Mouse (Mus musculus): ENCODE measurements at regions not wholly inside any gene's neighbourhood (a gene's known extent, or its start where the extent isn't known, plus 50 kb on each side); places are given as distances from the start of the nearest gene placed in this dataset.

- TF ChIP-seq GATA4 (IDR thresholded peaks at IDR 0.05; ENCODE audit: insufficient replicate concordance, low read length), result no peak
Observed at GRCm38 (mm10) chr13:70073655-70074054, 271.5 kb downstream of the Med10 start.

- no peak for TF ChIP-seq GATA4 (IDR thresholded peaks at IDR 0.05; ENCODE audit: insufficient replicate concordance, low read length)
Observed at GRCm38 (mm10) chr13:70075353-70075752, 273.2 kb downstream of the Med10 start.

GRCm38 (mm10) chr13:70081108-70081507 is 278.9 kb downstream of the Med10 start:
- no peak for TF ChIP-seq GATA4 (IDR thresholded peaks at IDR 0.05; ENCODE audit: insufficient replicate concordance, low read length)

DNA sequence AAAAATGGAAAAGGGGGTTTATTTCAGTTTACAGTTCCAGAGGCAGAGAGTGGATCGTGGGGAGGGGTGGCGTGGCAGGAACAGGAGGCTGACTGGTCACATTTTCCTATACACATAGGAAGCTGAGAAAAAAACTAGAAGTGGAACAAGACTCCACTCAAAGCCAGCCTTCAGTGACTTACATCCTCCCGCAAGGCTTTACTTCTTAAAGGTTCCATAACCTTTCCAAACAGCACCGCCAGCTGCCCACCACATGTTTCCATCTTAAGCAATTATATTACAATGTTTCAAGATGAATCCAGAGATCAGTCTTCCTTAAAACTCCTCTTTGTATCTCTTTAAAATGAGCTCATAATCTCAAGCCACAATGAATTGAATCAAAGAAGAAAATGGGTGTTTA is 290.7 kb downstream of the Med10 start:
- no peak for TF ChIP-seq GATA4 (IDR thresholded peaks at IDR 0.05; ENCODE audit: insufficient replicate concordance, low read length)

DNA sequence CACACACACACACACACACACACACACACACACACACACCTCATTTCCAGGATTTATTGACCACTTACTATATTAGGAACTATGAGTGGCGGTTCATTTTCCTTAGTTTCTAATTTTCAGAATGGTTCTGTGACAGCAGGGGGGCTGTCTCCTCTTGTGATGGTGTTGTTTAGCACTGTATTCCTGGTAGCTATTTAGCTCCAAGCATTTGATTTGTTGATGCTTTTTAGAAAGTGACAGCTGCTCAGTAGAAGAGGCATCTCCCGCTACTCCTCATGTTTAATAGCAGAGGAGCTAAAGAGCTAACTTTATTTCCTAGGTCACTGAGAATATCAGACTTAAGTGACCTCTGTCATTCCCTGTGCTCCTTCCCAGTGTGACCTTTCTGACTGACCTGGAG is 291.8 kb downstream of the Med10 start:
- TF ChIP-seq GATA4 (IDR thresholded peaks at IDR 0.05; ENCODE audit: insufficient replicate concordance, low read length), result no peak

DNA sequence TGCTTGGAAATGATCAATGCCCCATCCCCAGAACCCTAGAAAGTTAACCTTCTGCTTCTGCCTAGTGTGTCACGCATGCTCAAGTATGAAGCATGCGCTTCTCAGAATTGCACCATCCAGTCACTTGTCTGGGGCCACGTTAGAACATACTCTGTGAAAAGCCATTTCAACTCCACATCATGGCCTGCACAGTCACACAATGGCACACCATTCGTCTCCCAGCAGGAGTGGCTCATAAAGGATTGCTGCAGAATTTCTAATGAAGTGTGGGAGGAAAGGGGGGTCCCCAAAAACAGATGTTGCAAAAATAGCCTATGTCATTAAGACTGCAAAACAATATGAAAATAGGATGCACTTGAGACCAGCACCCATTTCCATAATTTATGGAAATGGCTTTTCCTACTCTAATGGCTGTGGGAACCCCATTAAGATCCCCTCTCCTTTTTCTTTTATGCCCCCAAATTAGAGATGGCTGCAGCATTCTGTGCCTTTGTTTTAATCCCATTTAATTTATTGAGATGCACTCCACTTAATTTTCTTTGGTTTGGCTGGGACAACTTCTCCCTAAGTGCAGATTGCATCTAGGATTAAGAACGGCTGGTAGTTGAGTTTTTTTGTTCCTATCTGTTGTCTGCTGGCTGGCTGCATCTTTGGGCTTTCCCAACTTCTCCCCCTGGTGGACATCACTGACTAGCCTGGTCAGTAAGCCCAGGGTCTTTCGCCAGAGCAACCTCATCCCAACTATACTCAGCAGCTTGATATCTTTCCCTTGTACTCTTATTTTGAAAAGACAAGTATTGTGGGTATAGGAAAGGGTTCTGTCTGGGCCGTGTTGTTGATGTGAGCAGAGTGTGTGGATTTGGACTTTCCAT is 294.5 kb downstream of the Med10 start:
- TF ChIP-seq GATA4 (IDR thresholded peaks at IDR 0.05; ENCODE audit: insufficient replicate concordance, low read length), result no peak

DNA sequence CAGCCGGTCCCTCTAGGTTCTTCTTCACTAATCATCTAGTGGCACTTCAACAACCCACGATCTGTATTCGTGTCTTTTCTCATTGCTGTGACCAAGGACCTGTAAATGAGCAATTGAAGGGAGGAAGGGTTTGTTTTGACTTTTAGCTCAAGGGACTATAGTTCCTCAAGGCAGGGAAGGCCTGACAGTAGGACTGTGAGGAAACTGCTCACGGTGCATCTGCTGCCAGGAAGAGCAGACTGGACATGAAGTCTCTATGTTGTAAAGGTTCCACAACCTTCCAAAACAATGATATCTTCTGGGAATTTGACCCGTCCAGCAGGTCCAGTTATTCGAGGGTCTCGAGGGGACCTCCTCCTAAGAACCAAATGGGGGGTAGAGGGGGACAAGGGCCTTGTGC is 300.8 kb downstream of the Med10 start:
- TF ChIP-seq GATA4 (IDR thresholded peaks at IDR 0.05; ENCODE audit: insufficient replicate concordance, low read length), result no peak

DNA sequence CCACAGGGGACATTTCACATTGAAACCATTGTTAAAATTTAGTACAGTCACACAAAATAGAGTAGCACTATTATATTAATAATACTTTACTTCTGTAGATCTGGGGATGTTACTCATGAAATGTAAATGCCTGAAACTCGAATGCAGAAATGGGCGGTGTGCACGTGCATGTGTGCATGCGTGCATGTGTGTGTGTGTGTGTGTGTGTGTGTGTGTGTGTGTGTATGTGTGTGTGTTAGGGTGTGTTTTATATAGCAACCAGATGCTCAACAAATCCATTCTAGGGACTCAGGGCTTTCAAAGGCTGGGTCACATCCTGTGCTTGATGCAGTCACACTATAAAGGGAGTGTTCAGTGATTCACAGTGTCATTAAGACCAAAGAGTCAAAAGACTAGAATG is 301.7 kb downstream of the Med10 start:
- TF ChIP-seq GATA4 (IDR thresholded peaks at IDR 0.05; ENCODE audit: insufficient replicate concordance, low read length), result no peak

- TF ChIP-seq GATA4 (IDR thresholded peaks at IDR 0.05; ENCODE audit: insufficient replicate concordance, low read length), result no peak
Observed at GRCm38 (mm10) chr13:70115576-70115975, 313.4 kb downstream of the Med10 start.

DNA sequence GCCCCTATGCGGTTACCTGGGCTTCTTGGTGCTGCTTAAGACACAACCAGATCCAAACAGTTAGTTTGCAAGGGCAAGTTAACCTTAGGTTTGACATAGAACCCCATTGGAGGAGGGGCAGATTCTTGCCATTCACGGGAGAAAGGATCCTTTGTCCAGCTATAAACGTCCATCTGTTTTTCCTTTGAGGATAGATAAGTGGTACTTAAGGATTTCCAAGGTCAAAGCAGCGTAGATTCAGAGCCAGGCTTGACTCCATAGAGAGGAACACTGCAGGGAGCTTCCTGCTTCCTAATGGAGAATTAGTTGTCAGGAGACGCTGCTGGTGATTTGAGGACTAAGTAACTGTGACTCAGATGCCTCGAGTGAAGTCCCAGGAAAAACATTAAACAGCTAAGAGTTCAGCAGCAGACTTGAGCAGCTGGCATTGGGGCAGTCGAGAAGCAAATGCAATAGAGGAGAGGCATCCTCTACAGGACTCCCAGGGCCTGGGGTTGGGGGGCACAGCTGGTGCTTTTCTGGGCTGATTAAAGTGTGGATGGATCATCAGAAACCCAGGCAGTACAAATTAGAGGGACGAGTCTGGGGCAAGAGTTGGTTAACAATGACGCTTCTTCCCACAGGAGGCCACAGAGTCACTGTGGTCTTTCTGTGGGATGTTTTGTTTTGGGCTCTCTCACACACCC is 322.8 kb downstream of the Med10 start:
- no peak for TF ChIP-seq GATA4 (IDR thresholded peaks at IDR 0.05; ENCODE audit: insufficient replicate concordance, low read length)

- no peak for TF ChIP-seq GATA4 (IDR thresholded peaks at IDR 0.05; ENCODE audit: insufficient replicate concordance, low read length)
Observed at GRCm38 (mm10) chr13:70127310-70127709, 325.1 kb downstream of the Med10 start.

DNA sequence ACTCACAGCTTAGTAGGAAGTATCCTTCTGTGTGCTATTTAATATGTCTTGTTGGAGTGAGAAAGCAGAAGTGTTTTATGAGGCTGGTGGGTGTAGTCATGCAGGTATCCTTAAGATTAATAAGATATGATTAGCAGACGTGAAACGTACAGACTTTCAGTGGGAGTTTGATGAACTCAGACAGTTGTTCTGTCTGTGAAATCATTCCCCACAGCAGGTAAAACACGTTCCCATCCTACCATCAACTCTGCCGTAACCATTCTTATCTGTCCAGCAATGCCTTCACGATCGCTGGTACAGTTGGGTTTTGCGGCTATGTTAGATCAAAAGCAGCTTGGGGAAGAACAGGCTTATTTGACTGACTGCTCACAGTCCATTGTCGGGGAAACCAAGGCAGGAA is 332.3 kb downstream of the Med10 start:
- no peak for TF ChIP-seq GATA4 (IDR thresholded peaks at IDR 0.05; ENCODE audit: insufficient replicate concordance, low read length)

GRCm38 (mm10) chr13:70136209-70136608 is 334.0 kb downstream of the Med10 start:
- no peak for TF ChIP-seq GATA4 (IDR thresholded peaks at IDR 0.05; ENCODE audit: insufficient replicate concordance, low read length)

- no peak for TF ChIP-seq GATA4 (IDR thresholded peaks at IDR 0.05; ENCODE audit: insufficient replicate concordance, low read length)
Observed at GRCm38 (mm10) chr13:70144461-70144860, 342.3 kb downstream of the Med10 start.

- TF ChIP-seq GATA4 (IDR thresholded peaks at IDR 0.05; ENCODE audit: insufficient replicate concordance, low read length), result no peak
Observed at GRCm38 (mm10) chr13:70145466-70145865, 343.3 kb downstream of the Med10 start.
